Mouse (Mus musculus): ENCODE data around the gene Pde3a.

Pde3a gene

DNA sequence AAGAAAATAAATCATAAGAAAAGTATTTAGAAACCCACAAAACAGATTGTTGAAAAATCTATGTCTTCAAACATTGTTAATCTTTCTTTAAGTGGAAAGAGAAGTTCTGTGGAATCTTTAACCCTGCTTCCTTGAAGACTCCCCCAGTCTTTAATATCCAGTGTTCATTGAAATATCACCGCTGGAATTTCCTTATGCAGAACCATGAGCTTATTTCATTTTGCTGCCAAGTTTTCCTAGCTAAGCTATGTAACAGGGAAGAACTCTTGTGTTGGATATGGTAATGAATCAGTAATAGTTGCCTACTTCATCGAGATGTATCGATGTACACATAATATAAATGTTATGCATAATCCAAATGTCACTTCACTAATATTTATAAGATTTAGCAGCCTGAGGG lies 146.9 kb downstream of the Pde3a start:
- no peak for DNase-seq (ENCODE audit: extremely low spot score, low read depth, low spot score)

DNA sequence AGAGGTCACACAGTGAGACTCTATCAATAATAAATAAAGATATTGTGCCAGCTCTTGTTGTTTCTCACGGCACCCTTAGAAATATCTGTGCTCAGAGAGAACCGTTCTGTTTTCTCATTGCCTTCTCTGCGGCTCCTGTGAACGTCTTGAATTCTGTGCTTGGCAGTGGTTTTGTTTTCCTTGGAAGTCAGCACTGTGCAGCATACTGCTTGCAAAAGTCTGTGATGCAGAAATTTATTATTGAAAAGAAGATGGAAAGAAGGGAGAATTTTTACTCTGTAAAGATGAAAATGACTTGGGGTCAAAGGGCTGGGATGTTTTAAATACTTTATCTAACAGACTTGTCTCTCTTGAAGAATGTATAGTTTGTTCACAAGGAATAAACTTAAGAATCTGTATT lies 150.3 kb downstream of the Pde3a start:
- no peak for DNase-seq (ENCODE audit: extremely low spot score, low read depth, low spot score)

GRCm38 (mm10) chr6:141403943-141404342 lies 154.9 kb downstream of the Pde3a start:
- no peak for DNase-seq (ENCODE audit: extremely low spot score, low read depth, low spot score)

GRCm38 (mm10) chr6:141404649-141405048 lies 155.6 kb downstream of the Pde3a start:
- DNase-seq (ENCODE audit: extremely low spot score, low read depth, low spot score): no peak

DNA sequence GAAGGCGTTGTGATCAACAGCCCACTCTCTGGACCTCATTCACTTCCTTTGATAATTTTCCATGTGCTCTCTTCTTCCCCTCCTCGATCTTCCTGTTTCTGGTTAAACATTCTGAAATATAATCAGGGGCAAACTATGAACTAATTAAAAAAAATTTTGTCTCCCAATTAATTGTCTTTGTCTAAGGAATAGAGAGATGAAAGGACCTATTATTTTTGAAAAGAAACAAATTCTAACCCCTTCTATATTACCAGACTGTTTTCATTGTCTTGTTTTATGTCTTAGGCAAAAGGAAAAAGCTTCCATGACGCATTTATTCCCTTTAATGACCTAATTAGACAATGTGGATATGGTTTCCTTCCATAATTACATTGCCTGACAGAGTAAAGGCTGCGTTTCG lies 156.4 kb downstream of the Pde3a start:
- no peak for DNase-seq (ENCODE audit: extremely low spot score, low read depth, low spot score)

DNA sequence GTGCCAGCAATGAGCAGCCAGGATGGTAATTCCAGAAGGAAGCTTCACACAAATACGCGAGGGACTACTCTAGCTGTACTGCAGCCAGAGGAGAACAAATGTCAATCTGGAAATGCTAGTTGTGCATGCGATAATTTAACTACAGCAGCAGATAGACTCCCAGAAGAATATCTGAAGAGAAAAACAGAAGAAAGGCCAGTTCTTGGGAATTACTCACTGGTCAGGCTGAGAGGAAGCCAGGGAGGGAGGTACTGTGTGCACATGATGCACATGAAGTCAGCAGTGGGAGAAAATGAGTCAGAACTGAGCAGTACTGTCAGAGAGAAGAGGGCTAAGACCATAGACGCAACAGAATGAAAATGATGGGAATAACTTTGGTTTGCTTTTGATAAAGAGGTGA lies 159.7 kb downstream of the Pde3a start:
- DNase-seq (ENCODE audit: extremely low spot score, low read depth, low spot score): no peak

DNA sequence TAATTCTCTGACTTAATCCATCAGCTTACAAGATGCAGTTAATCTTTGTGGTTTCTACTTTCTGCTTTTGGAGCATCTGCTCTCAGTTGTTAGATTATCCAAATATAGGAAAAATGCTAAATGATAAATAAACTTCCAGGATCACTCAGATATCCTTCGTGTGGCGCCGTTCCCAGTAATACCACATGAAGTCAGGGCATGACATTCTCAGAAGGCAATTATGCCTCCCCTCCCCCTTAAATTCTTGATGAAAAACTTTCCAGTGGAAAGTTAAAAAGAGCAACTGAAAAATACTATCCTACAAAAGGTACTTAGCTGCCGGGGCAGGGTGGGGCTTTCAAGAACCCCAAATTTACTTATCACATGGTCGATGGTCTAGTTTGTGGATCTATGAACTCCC lies 161.8 kb downstream of the Pde3a start:
- no peak for DNase-seq (ENCODE audit: extremely low spot score, low read depth, low spot score)

DNA sequence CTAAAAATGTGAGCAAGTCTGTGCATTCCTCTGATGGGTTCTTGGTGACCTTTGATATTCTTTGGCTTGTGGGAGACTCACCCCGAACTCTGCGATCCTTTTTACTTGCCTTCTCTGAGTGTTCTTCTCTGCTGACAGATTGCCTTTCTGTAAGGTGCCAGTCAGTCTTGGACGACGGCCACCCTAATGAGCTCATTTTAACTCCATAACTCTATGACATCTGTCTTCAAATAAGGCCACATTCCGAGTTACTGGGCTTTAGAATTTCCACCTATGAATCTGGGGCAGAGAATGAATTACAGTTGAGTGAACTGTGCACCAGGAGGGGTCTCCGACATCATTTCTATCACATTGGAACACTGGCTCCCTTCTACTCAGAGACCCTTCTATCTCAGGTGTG lies 176.0 kb downstream of the Pde3a start:
- DNase-seq (ENCODE audit: extremely low spot score, low read depth, low spot score): no peak

GRCm38 (mm10) chr6:141428587-141428986 lies 179.5 kb downstream of the Pde3a start:
- no peak for DNase-seq (ENCODE audit: extremely low spot score, low read depth, low spot score)

GRCm38 (mm10) chr6:141430134-141430533 lies 181.1 kb downstream of the Pde3a start:
- DNase-seq (ENCODE audit: extremely low spot score, low read depth, low spot score): no peak

- DNase-seq (ENCODE audit: extremely low spot score, low read depth, low spot score): no peak
These were observed 183.4 kb downstream of the Pde3a start for GRCm38 (mm10) chr6:141432271-141432974.

GRCm38 (mm10) chr6:141433917-141434756 lies 185.1 kb downstream of the Pde3a start:
- DNase-seq (ENCODE audit: extremely low spot score, low read depth, low spot score): peak; percentile 10

DNA sequence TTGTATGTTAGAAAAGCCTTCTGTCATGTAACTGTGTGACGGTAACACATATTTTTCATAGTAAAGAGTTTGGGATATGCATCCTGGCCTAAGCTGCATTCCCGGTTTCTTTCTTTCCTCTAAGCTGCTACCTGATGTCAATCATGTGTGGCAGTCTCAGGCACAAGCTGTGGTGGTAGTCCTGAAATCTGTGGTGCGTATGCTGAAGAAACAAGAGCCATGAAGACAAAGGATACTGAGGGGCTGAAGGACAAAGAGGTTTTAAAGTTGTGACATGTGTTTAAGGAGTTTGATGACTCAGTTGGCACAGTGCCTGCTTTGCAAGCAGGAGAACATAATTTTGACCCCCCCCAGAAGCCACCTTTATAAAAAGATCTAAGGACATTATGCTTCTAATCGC lies 186.1 kb downstream of the Pde3a start:
- no peak for DNase-seq (ENCODE audit: extremely low spot score, low read depth, low spot score)

GRCm38 (mm10) chr6:141439965-141440364 lies 190.9 kb downstream of the Pde3a start:
- no peak for DNase-seq (ENCODE audit: extremely low spot score, low read depth, low spot score)

DNA sequence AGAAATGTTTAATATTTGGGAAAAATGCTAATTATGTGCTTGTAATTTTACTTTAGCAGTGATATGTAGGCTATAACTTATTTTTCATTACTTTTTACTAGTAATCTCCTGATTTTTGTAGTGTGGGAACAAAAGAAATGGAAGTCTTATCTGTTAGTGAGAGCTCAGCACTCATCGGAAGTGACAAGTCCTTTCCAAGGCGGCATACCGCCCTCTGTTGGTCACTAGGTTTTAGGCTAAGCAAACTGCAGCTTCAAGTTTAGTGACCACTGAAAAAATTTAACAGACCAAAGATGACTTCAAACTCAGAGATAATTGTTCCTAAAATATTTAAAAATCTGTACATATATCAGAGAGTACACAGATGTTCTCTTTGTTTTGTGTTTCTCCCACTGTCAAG lies 198.5 kb downstream of the Pde3a start:
- DNase-seq (ENCODE audit: extremely low spot score, low read depth, low spot score): peak; percentile 37

DNA sequence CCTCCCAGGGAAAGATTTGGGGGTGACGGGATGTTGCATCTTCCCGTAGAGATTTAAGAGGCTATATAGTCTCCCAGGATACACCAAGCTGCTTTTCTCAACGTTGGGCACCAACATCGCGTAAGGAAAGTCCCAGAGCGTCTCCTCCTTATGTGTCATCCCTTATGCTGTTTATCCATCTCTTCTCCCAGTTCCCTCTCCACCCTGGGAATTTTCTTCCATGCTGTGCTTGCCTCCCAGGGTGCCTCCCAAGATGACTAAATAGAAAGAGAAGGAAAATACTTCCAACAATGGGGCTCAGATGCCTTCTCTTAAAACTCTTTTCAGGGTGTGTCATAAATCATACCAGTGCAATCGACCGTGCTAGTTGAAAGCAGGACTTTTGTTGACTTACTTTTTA lies 199.8 kb downstream of the Pde3a start:
- no peak for DNase-seq (ENCODE audit: extremely low spot score, low read depth, low spot score)

- no peak for DNase-seq (ENCODE audit: extremely low spot score, low read depth, low spot score)
These were observed 206.3 kb downstream of the Pde3a start for GRCm38 (mm10) chr6:141455335-141455734.

DNA sequence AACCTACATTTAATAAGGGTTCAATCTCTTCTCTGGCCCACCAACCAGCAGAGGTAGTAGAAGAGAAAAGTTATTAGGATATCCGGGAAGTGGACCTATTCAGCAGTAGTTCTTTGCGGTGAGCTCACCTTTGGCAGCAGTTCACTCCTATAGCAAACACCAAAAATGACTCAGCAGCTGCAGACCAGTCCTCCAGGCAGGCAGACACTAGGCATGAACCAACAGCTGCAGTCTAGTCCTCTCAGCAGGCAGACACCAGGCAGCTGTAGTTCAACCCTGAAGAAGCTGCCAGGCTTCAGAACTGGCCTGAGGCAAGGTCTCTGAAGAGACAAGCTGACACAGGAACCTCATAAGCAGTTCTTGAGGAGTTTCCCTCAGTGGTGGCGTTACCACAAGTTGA lies 207.5 kb downstream of the Pde3a start:
- DNase-seq (ENCODE audit: extremely low spot score, low read depth, low spot score): no peak

DNA sequence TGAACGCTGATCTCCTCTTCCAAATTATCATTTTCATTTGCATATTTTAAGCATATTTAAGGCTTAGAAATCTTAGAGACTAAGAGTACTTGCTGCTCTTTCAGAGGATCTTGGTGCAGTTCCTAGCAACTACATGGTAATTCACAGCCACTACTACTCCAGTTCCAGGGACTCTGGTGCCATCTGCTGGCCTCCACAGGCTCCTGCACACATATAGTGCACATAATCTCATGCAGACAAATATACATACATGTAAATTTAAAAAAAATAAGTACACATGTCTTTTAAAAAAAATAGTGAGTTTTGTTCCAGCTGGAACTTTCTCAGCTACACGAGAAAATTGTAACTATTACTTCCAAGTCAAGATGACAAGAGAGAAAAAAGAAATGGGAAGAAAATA lies 221.2 kb downstream of the Pde3a start:
- DNase-seq (ENCODE audit: extremely low spot score, low read depth, low spot score): no peak

DNA sequence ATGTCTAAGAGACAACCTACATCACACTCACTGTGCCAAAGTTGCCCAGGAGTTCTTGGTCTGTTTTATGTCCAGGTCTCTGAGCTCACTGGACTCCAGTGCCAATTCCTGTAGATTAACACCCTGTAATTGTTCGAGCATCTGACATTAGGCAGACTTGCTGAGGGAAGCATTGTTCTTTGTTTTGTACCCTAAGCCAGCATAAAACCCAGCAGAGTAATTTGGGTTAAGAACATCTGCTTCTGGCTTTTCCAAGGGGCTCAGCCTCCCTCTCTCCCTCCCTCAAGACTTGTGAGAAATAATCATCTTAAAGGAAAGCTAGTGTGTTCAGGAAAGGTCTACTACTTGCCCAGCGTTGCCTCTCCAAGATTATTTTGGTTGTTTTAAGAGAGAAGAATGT lies 225.2 kb downstream of the Pde3a start:
- no peak for DNase-seq (ENCODE audit: extremely low spot score, low read depth, low spot score)

GRCm38 (mm10) chr6:141474696-141475095 lies 225.6 kb downstream of the Pde3a start:
- no peak for DNase-seq (ENCODE audit: extremely low spot score, low read depth, low spot score)

DNA sequence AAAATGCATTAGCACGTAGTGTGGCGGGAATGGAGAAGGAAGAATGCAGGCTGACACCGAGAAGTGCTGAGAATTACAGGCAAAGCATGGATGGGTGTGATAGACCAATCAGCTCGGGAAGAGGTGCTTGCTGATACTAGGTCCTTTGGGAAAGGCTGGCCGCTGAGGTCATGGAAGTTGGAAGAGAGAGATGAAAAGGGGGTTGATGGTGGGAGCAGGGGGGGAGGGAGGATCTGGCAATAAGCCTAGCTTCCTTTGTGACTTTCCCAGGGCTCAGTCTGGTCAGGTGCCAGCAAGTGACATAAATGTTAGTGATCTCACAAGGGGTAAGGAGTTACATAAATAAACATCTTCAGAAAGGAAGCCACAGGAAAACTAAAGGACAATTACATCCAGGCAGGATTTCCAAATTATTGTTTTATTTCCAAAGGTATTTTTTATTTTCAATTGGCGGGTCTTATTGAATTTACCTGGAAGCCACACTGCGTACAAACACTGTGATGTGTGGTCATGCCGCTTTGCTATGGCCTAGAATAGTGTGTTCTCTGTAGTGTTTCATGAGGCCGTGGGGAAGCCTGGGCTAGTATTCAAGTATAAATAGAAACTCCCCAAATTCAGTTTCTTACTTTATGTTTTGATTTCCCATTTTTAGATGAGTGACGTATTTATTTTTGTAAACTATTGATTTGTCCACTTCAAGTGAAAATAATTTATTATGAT lies 236.4 kb downstream of the Pde3a start:
- DNase-seq (ENCODE audit: extremely low spot score, low read depth, low spot score): no peak

Measured in hindlimb bud, embryonic 11.5 days (tissue).